Mouse (Mus musculus): ENCODE measurements around the gene Mgat5.

GRCm38 (mm10) chr1:127484826-127485225, 280.0 kb downstream of the Mgat5 start:
- no peak for TF ChIP-seq POLR2A (IDR thresholded peaks at IDR 0.05; ENCODE audit: low read depth, low read length)
- TF ChIP-seq CTCF (conservative IDR thresholded peaks at IDR 0.05; ENCODE audit: insufficient read depth, insufficient read length, low read depth, low read length) = peak; percentile 63
